Mouse (Mus musculus): ENCODE measurements at regions not wholly inside any gene's neighbourhood (a gene's known extent, or its start where the extent isn't known, plus 50 kb on each side); places are given as distances from the start of the nearest gene placed in this dataset.

DNA sequence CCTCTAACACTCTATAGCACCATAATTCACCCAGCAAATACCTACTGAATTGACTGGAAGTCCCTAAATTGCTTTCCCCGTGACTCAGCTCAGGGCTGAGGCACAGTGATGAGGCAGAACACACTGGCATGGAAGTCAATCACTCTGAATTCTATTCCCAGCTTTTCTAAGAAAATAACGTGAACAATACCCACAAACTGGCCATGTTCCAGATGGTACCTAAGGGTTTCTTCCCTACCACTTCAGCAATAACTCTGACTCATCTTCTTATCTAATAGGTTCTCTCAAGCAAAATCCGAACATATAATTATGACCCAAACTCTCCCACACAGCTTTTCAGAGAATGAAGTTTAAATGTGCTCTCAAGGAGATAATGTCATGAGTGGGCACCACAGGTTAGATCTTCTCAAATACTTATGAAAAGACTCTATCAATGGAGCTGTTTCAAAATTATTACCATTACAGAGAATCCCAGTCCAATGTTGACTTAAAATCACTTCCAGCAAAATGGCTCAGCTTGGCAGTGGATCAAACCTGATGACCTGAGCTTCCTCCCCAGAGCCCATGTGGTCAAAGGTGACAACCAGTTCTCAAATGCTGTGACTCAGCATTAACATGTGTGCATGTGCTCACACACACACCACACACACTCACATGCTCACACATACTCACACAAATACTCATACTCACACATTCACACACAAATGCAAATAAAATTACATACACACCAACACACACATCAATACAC, 137.5 kb upstream of the Peli2 start:
- no peak for ATAC-seq (replicated peaks; ENCODE audit: insufficient number of reproducible peaks, low FRiP score, low TSS enrichment, poor library complexity, severe bottlenecking)

DNA sequence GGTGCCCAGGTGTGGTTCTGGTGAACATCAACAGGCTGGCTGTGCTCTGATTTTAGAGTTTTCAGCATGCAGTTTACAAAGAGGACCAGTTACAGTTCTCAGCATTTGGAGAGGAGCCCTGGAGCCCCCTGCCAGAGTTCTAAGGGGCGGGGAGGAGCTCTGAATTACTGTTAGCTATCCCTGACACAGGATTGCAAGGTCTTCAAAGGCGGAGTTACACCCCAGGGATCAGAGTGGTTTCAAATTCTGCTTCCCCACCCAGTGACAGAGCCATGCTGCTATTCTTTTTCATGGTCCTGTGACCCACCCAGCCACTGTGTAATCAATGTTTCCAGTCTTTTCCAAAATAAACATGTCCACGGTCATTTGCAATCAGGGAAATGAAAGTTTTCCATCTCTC, 134.1 kb upstream of the Peli2 start:
- ATAC-seq (replicated peaks; ENCODE audit: insufficient number of reproducible peaks, low FRiP score, low TSS enrichment, poor library complexity, severe bottlenecking), result no peak

DNA sequence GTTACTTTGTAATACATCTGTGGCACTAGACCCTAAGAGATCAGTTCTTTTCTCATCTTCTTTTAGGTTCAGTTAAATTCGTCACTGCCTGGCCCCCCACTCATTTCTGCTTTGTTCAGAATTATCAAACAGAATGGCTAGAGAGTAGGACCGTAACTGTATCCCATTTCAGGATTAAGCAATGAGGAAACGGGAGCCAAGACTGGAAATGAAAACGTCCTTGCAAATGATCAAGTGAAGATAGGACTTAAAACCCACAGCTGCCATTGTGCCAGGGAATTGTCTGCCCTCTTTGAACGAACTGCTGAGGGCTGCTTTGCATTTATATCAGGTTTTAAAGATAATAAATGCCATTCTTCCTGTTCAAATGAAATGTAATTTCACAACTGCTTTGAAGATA, 133.7 kb upstream of the Peli2 start:
- ATAC-seq (replicated peaks; ENCODE audit: insufficient number of reproducible peaks, low FRiP score, low TSS enrichment, poor library complexity, severe bottlenecking), result no peak

DNA sequence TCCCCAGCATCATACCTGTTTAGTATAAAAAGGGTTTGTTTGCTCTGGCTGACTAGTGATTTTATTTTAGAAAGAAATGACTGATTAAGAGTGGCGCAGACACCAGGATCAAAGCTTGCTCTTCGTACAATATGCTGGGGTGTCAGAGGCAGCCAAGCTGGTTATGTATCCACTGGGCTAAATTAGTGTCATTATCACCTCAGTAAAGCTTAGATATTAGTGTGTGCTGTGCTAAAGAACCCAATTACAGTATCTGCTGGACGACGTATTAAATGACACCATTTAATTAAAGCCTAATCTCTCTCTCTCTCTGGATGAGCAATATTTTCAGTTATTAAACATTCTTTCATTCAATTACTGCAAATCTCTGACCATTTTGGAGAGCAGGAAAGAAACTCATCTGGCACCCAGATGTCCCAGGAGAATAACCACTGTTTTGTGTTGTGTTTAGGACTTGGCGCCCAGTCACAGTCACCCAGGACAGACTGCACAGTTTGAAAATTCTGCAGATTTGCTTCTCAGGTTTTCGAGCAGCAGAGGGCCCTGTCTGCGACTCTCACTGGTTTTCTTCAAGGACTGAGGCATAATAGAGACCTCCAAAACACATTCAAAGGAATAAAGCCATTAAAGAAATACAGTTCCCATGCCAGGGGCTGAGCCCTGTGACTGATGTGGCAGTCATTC, 133.1 kb upstream of the Peli2 start:
- no peak for ATAC-seq (replicated peaks; ENCODE audit: insufficient number of reproducible peaks, low FRiP score, low TSS enrichment, poor library complexity, severe bottlenecking)

DNA sequence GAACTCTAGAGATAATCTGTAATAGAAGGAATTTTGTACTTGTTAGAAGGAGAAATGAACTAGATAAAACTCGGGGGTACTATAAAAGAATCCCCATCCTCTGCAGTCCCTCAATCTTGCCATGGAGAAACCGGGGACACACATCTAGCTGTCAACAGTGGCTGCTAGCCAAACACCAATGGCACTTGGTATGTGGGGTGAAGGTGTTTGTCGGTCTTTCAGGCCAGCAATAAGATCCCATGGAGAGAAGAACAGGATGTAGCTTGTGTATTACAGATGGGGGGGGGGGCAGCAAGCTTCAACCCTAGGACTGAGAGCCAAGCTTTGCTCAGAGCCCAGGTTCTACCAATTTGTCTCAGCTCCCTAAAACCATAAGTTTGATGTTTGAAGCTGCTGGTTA, 132.5 kb upstream of the Peli2 start:
- ATAC-seq (replicated peaks; ENCODE audit: insufficient number of reproducible peaks, low FRiP score, low TSS enrichment, poor library complexity, severe bottlenecking), result no peak

- no peak for ATAC-seq (replicated peaks; ENCODE audit: insufficient number of reproducible peaks, low FRiP score, low TSS enrichment, poor library complexity, severe bottlenecking)
These were observed 131.3 kb upstream of the Peli2 start for GRCm38 (mm10) chr14:47989315-47989714.

DNA sequence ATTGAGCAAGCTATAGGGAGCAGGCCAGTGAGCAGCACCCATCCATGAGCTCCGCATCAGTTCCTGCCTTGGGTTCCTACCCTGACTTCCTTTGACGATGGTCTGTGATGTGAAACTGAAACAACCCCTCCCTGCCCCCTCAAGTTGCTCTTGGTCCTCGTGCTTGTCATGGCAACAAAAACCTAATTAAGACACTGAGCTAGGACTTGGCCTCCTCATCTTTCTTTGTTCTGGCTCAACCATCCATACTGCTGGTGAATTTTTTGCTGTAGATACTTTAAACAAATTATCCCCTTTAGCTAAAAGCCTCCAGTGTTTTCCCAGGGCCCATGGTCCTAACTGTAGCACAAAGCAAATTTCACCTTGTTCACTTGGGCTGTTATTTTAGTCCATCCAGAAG, 129.9 kb upstream of the Peli2 start:
- ATAC-seq (replicated peaks; ENCODE audit: insufficient number of reproducible peaks, low FRiP score, low TSS enrichment, poor library complexity, severe bottlenecking), result no peak

GRCm38 (mm10) chr14:47991546-47991945, 129.1 kb upstream of the Peli2 start:
- ATAC-seq (replicated peaks; ENCODE audit: insufficient number of reproducible peaks, low FRiP score, low TSS enrichment, poor library complexity, severe bottlenecking), result no peak

GRCm38 (mm10) chr14:47992091-47992490, 128.5 kb upstream of the Peli2 start:
- ATAC-seq (replicated peaks; ENCODE audit: insufficient number of reproducible peaks, low FRiP score, low TSS enrichment, poor library complexity, severe bottlenecking), result no peak

- ATAC-seq (replicated peaks; ENCODE audit: insufficient number of reproducible peaks, low FRiP score, low TSS enrichment, poor library complexity, severe bottlenecking), result no peak
These were observed 127.8 kb upstream of the Peli2 start for GRCm38 (mm10) chr14:47992851-47993250.

DNA sequence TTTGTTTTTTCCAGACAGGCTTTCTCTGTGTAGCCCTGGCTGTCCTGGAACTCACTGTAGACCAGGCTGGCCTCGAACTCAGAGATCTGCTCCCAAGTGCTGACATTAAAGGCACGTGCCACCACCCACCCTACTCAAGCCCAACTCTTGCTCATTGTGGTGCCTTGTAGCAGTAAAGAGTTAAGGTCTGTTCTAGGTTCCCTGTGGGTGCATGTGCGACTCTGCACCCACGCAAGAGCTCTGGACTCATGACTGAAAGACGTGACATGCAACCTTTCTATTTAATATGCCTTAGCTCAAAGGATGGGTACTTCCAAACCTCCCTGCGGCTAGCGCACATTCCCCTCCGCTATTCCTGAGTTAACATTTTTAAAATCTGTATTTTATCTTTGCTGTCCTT, 121.7 kb upstream of the Peli2 start:
- ATAC-seq (replicated peaks; ENCODE audit: insufficient number of reproducible peaks, low FRiP score, low TSS enrichment, poor library complexity, severe bottlenecking), result no peak

GRCm38 (mm10) chr14:48005092-48005928, 115.3 kb upstream of the Peli2 start:
- no peak for ATAC-seq (replicated peaks; ENCODE audit: insufficient number of reproducible peaks, low FRiP score, low TSS enrichment, poor library complexity, severe bottlenecking)

- no peak for ATAC-seq (replicated peaks; ENCODE audit: insufficient number of reproducible peaks, low FRiP score, low TSS enrichment, poor library complexity, severe bottlenecking)
These were observed 114.7 kb upstream of the Peli2 start for GRCm38 (mm10) chr14:48005929-48006309.

DNA sequence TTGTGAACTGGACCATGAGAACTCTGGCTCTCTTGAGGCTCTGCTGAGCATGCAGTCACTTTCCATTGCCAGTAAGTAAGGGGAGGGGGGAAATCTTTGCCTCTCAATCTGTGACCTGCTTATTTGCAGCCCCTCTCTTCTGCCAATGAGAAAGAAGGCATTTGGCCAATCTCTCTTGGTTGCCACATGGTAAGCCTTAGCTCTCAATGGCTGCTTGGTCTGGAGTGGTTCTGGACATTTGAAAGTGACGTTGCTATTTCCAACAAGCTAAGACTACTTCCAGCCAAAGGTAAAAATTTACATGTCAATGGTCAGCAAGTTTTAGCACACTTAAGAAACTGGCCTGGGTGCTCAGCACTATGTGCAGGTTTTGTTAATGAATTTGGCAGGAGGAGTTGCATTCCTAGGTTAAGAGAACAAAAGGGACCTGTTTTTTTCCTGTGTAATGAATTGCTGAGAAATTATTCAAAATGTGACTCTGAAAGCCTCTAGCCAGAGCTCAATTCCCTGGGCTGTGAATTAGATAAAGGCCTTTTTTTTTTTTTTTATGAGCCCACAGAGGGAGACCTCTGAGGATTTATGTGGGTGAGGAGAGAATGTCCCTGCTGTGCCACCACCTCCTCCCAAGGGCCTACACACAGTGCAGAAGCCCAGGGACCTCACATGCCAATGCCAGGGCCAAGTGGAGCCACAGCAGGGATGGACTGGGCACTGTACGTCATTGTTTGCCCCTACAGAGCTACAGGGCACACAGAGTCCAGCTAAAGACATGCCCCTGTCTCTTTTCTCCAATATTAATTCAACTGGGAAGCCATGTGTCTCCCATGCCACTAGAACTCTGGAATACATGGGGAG, 108.0 kb upstream of the Peli2 start:
- ATAC-seq (replicated peaks; ENCODE audit: insufficient number of reproducible peaks, low FRiP score, low TSS enrichment, poor library complexity, severe bottlenecking), result no peak

DNA sequence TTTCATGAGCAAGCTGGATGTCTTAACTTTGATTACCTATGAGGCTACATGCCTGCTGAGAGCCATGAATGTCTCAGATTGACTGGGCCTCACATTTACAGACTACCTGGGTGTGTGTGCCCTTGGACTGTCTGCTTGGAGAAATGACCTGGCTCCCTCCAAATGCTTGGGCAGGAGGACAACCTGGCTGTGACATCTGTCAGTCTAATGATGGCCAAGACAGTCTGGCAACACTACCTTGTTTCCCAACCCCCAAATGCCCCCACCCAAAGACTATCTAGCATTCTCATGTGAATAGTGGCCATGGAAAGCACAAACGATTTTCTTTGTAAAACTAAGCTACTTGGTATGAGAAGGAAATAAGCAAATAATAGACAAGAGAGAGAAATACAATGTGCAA, 107.2 kb upstream of the Peli2 start:
- no peak for ATAC-seq (replicated peaks; ENCODE audit: insufficient number of reproducible peaks, low FRiP score, low TSS enrichment, poor library complexity, severe bottlenecking)

DNA sequence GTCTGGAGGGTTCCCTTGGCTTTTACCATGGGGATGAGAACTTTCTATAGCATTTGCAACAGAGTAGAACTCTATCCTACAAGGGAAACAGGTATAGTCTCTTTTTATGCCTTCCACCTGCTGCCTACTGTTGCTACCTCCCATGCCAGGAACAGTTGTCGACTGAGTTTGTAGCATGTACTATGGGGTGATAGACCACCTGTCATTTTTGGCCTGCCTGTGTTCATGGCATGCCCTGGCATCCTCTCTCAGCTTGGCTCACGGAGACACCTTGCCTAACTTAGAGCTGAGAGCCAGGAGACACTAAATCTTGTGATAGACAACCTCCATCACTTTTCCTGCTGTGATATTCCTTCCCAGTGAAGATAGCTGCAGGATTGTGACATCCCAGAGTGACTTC, 105.8 kb upstream of the Peli2 start:
- ATAC-seq (replicated peaks; ENCODE audit: insufficient number of reproducible peaks, low FRiP score, low TSS enrichment, poor library complexity, severe bottlenecking), result no peak

- no peak for ATAC-seq (replicated peaks; ENCODE audit: insufficient number of reproducible peaks, low FRiP score, low TSS enrichment, poor library complexity, severe bottlenecking)
These were observed 102.7 kb upstream of the Peli2 start for GRCm38 (mm10) chr14:48017971-48018370.

DNA sequence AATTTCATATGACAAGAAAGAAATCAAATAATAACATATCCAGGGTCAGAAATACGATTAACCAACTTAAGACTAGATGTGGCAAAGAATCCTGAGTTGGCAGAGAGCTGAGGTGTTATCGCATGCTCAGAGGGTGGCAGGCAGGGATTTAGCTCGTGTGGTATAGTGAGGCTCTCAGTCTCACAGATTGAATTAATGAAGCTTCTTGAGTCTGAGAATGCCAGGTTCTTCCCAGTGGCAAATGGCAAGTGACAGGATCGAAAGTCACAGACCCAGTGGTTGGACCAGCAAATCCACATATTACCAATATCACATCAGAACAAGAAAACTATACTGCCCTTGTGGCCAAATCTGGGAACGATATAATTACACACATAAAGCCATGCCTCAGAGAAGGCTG, 101.3 kb upstream of the Peli2 start:
- ATAC-seq (replicated peaks; ENCODE audit: insufficient number of reproducible peaks, low FRiP score, low TSS enrichment, poor library complexity, severe bottlenecking), result no peak

DNA sequence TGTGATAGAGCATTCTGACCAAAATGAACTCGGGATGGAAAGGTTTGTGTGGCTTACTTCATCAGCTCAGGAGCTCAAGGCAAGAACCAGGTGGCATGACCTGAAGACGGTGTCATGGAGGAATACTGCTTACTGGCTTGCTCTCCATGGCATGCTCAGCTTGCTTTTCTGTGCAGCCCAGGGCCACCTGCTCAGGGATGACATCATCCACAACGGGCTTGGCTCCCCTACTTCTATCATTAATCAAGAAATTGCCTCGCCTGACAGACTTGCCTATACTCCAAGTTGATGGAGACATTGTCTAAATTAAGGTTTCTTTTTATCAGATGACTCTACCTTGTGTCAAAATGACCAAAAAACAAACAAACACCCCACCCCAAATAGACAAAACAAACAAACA, 98.4 kb upstream of the Peli2 start:
- ATAC-seq (replicated peaks; ENCODE audit: insufficient number of reproducible peaks, low FRiP score, low TSS enrichment, poor library complexity, severe bottlenecking), result no peak

All from monocyte, adult 5-6 weeks (primary cell).